Mouse (Mus musculus): ENCODE measurements at regions not wholly inside any gene's neighbourhood (a gene's known extent, or its start where the extent isn't known, plus 50 kb on each side); places are given as distances from the start of the nearest gene placed in this dataset.

DNA sequence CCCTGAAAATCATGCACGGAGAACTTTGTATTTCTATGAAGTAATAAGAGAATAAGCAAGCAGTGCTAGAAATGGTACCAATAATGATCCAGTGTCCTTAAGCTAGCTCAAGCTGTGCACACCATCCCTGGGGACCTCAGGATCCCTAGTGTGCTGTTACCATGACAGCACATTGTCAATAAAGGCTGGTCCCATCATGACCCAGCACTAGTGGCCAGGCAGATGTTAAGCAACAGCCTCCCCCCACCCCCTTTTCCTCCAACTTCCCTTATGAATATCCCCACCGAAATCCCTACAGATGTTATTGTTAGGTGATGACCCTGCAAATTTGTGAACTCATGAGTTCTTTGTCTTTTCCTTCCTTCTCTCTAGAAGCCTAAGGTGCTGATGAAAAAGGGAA, 160.9 kb upstream of the Ednrb start:
- H3K27me3 ChIP-seq (ENCODE audit: control insufficient read depth, insufficient read depth, low read length) = no peaks in the 10 kb centered on the region
- DNase-seq = no peak
- TF ChIP-seq CTCF (IDR thresholded peaks at IDR 0.05; ENCODE audit: borderline replicate concordance, control insufficient read depth, extremely low read depth, insufficient read depth, low read length, poor library complexity) (no peak), POLR2A (IDR thresholded peaks at IDR 0.05; ENCODE audit: control insufficient read depth, extremely low read depth, insufficient read depth, low read length, poor library complexity) (no peak)
- 64% methylated on average over 2 of the region's 2 CpGs for WGBS
- H3K27ac ChIP-seq (ENCODE audit: control insufficient read depth, insufficient read depth, low read length) = no peak overlapping the region
- no peak overlapping the region for H3K4me3 ChIP-seq (ENCODE audit: control insufficient read depth, insufficient read depth, low read length)
- H3K4me1 ChIP-seq (replicated peaks; ENCODE audit: control insufficient read depth, insufficient read depth, low read length) = no peaks in the 10 kb centered on the region
- no peaks in the 10 kb centered on the region for H3K36me3 ChIP-seq (ENCODE audit: control insufficient read depth, insufficient read depth, low read length)

DNA sequence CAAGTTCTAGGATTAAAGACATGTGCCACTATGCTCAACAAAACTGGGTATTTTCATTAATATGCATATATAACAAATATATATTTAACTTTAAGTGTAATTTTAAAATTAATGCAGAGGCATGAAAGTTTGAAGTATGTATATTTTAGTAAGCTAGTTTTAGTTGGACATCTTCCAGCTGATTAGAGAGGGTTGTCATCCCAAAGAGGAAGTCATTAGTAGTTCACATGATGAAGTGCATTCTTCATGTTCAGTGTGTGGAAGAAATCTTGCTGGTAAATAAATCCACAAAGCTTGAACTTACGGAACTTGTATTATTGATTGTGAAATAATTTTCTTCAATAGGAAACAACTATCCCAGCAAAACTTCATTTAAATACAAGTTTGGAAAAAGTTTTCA, 158.2 kb upstream of the Ednrb start:
- no peak overlapping the region for H3K27ac ChIP-seq (ENCODE audit: control insufficient read depth, insufficient read depth, low read length)
- WGBS = 81% methylated on average over 1 of the region's 1 CpGs
- no peak for DNase-seq
- no peaks in the 10 kb centered on the region for H3K4me1 ChIP-seq (replicated peaks; ENCODE audit: control insufficient read depth, insufficient read depth, low read length)
- no peak for TF ChIP-seq POLR2A (IDR thresholded peaks at IDR 0.05; ENCODE audit: control insufficient read depth, extremely low read depth, insufficient read depth, low read length, poor library complexity)
- TF ChIP-seq CTCF (IDR thresholded peaks at IDR 0.05; ENCODE audit: borderline replicate concordance, control insufficient read depth, extremely low read depth, insufficient read depth, low read length, poor library complexity) = no peak
- H3K27me3 ChIP-seq (ENCODE audit: control insufficient read depth, insufficient read depth, low read length) = no peaks in the 10 kb centered on the region
- no peak overlapping the region for H3K4me3 ChIP-seq (ENCODE audit: control insufficient read depth, insufficient read depth, low read length)
- no peaks in the 10 kb centered on the region for H3K36me3 ChIP-seq (ENCODE audit: control insufficient read depth, insufficient read depth, low read length)

DNA sequence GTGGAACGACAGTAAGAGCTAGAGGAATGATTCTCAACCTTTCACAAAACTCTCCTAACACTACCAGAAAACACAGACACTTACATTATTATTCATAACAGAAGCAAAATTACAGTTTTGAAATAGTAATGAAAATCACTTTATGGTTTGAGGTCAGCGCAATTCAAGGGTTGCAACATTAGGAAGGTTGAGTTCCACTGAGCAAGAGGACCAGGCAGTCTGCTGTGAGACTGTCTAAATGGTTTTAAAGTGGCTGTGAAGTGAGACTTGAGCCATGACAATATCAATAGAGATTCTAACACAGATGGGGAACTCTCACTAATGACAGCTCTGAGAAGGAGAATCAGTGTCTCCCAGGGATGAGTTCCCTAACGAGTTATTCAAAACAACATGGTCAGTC, 146.2 kb upstream of the Ednrb start:
- Histone ChIP-seq H3K27me3 (ENCODE audit: control insufficient read depth, insufficient read depth, low read length) (no peaks in the 10 kb centered on the region), H3K4me3 (ENCODE audit: control insufficient read depth, insufficient read depth, low read length) (no peak overlapping the region), H3K27ac (ENCODE audit: control insufficient read depth, insufficient read depth, low read length) (no peak overlapping the region), H3K4me1 (replicated peaks; ENCODE audit: control insufficient read depth, insufficient read depth, low read length) (no peaks in the 10 kb centered on the region), H3K36me3 (ENCODE audit: control insufficient read depth, insufficient read depth, low read length) (no peaks in the 10 kb centered on the region)
- TF ChIP-seq POLR2A (IDR thresholded peaks at IDR 0.05; ENCODE audit: control insufficient read depth, extremely low read depth, insufficient read depth, low read length, poor library complexity) (no peak), CTCF (IDR thresholded peaks at IDR 0.05; ENCODE audit: borderline replicate concordance, control insufficient read depth, extremely low read depth, insufficient read depth, low read length, poor library complexity) (no peak)
- 94% methylated on average over 3 of the region's 3 CpGs for WGBS
- DNase-seq = no peak

DNA sequence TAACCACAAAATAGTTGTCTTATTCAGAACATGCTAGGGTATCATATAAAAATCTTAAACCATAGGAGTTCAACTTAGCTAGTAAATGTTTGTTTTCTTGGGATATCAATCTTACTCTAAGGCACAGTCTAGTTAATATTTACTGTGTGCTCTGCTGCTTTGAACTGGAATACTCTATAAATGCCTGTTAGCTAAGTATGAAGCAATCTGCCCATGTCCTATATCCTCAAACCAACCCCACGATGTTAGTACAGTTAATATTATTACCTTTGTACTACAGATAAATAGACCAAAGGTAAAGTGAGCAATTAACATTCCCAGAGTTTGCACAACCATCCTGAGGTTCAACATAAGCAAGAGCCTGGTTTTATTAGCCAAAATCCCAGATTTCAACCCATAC, 145.7 kb upstream of the Ednrb start:
- Histone ChIP-seq H3K27ac (ENCODE audit: control insufficient read depth, insufficient read depth, low read length) (no peak overlapping the region), H3K4me3 (ENCODE audit: control insufficient read depth, insufficient read depth, low read length) (no peak overlapping the region), H3K4me1 (replicated peaks; ENCODE audit: control insufficient read depth, insufficient read depth, low read length) (no peaks in the 10 kb centered on the region), H3K27me3 (ENCODE audit: control insufficient read depth, insufficient read depth, low read length) (no peaks in the 10 kb centered on the region), H3K36me3 (ENCODE audit: control insufficient read depth, insufficient read depth, low read length) (no peaks in the 10 kb centered on the region)
- WGBS = 93% methylated on average over 1 of the region's 1 CpGs
- TF ChIP-seq POLR2A (IDR thresholded peaks at IDR 0.05; ENCODE audit: control insufficient read depth, extremely low read depth, insufficient read depth, low read length, poor library complexity) (no peak), CTCF (IDR thresholded peaks at IDR 0.05; ENCODE audit: borderline replicate concordance, control insufficient read depth, extremely low read depth, insufficient read depth, low read length, poor library complexity) (no peak)
- no peak for DNase-seq

DNA sequence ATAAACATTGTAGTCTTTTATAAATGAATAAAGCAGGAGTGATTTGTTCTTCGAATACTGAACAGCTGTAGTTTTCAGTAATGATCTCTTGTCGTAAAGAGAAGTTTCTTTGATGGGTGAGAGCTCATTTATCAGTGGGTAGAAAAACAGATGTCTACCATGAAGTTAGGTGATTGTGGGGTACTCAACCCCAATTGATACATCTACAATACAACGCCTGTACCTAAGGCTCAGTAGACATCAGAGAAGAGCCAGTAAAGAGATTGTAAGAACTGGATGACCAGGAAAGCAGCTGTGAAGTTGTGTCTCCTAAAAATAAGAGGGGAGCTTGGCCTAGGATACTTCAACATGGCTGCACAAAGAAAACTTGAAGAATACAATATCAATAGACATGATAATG, 143.1 kb upstream of the Ednrb start:
- no peaks in the 10 kb centered on the region for H3K4me1 ChIP-seq (replicated peaks; ENCODE audit: control insufficient read depth, insufficient read depth, low read length)
- H3K27me3 ChIP-seq (ENCODE audit: control insufficient read depth, insufficient read depth, low read length) = no peaks in the 10 kb centered on the region
- 97% methylated on average over 3 of the region's 3 CpGs for WGBS
- no peak overlapping the region for H3K4me3 ChIP-seq (ENCODE audit: control insufficient read depth, insufficient read depth, low read length)
- TF ChIP-seq POLR2A (IDR thresholded peaks at IDR 0.05; ENCODE audit: control insufficient read depth, extremely low read depth, insufficient read depth, low read length, poor library complexity) (no peak), CTCF (IDR thresholded peaks at IDR 0.05; ENCODE audit: borderline replicate concordance, control insufficient read depth, extremely low read depth, insufficient read depth, low read length, poor library complexity) (no peak)
- H3K36me3 ChIP-seq (ENCODE audit: control insufficient read depth, insufficient read depth, low read length) = no peaks in the 10 kb centered on the region
- DNase-seq = no peak
- no peak overlapping the region for H3K27ac ChIP-seq (ENCODE audit: control insufficient read depth, insufficient read depth, low read length)

DNA sequence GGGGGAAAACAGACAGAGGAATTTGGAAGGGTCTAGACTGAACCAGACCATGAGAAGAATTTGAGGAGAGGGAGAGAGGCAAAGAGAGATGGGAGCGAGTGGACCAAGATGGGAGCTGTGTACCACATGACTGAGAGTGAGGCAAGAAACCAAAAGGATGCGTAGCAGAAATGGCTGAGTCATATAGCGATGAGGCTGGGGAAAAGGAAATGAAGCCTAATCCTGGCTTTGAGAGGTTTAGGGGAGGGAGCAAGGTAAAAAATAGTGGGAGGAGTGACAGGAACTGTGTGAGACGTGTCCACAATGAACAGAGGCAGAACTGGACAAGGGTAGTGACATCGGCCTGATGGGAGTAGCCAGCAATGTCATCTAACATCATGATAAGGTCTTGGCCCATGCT, 140.1 kb upstream of the Ednrb start:
- Histone ChIP-seq H3K27me3 (ENCODE audit: control insufficient read depth, insufficient read depth, low read length) (no peaks in the 10 kb centered on the region), H3K27ac (ENCODE audit: control insufficient read depth, insufficient read depth, low read length) (no peak overlapping the region), H3K36me3 (ENCODE audit: control insufficient read depth, insufficient read depth, low read length) (no peaks in the 10 kb centered on the region), H3K4me1 (replicated peaks; ENCODE audit: control insufficient read depth, insufficient read depth, low read length) (no peaks in the 10 kb centered on the region), H3K4me3 (ENCODE audit: control insufficient read depth, insufficient read depth, low read length) (no peak overlapping the region)
- TF ChIP-seq POLR2A (IDR thresholded peaks at IDR 0.05; ENCODE audit: control insufficient read depth, extremely low read depth, insufficient read depth, low read length, poor library complexity) (no peak), CTCF (IDR thresholded peaks at IDR 0.05; ENCODE audit: borderline replicate concordance, control insufficient read depth, extremely low read depth, insufficient read depth, low read length, poor library complexity) (no peak)
- DNase-seq = no peak
- 92% methylated on average over 5 of the region's 5 CpGs for WGBS

DNA sequence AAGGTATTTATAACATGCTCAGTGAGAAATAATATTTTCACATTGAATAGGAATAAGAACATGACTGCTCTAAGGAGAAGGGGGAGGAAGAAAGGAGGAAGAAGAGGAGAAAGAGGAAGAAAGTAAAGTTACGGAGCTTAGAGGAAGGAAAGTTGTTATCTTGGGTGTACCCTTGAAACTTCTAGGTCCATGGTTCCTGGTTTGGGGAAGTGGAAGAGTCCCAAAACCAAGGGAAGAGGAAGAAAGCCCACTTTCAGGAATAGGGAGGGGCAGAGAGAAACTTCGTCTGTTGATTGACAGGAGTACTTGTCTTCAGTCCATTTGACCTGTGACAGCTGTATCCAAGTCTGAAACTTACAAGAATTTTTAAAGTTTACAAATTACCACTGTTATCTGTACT, 134.6 kb upstream of the Ednrb start:
- no peak overlapping the region for H3K27ac ChIP-seq (ENCODE audit: control insufficient read depth, insufficient read depth, low read length)
- no peaks in the 10 kb centered on the region for H3K36me3 ChIP-seq (ENCODE audit: control insufficient read depth, insufficient read depth, low read length)
- H3K4me1 ChIP-seq (replicated peaks; ENCODE audit: control insufficient read depth, insufficient read depth, low read length) = no peaks in the 10 kb centered on the region
- H3K4me3 ChIP-seq (ENCODE audit: control insufficient read depth, insufficient read depth, low read length) = no peak overlapping the region
- DNase-seq = no peak
- WGBS = 87% methylated on average over 2 of the region's 2 CpGs
- no peaks in the 10 kb centered on the region for H3K27me3 ChIP-seq (ENCODE audit: control insufficient read depth, insufficient read depth, low read length)
- TF ChIP-seq POLR2A (IDR thresholded peaks at IDR 0.05; ENCODE audit: control insufficient read depth, extremely low read depth, insufficient read depth, low read length, poor library complexity) (no peak), CTCF (IDR thresholded peaks at IDR 0.05; ENCODE audit: borderline replicate concordance, control insufficient read depth, extremely low read depth, insufficient read depth, low read length, poor library complexity) (no peak)
